Mouse (Mus musculus): ENCODE results near the gene Tmprss15. TPM values are rescaled to one million over a fixed set of nuclear protein-coding genes. Genes with fewer than 3 reads are reported as not detected.

The Tmprss15 gene
- not detected for total RNA-seq (2021)

DNA sequence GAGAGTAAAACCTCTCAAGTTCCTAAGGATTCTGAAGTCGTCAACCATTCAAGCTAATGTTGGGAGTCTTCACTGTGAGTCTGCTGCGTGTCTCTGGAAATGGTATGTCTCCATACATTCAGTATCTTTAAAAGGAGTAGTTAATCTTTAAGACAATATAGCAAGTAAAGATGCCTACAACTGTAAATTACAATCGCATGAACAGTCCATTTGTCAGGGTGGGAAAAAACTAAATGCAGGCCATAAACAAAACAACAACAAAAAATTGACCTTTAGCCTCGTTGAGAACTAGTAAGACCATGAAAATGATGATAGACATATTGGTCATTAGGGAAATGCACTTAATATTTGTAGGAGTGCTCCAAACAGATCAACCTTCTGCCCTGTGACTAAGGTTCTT lies at the start of gene Tmprss15:
Tmprss15 (minus strand) TSS at position 101 of the 400 bp plus-strand sequence.
- intact Hi-C loops (cut with DNase I) = no loop called here
- no peak for DNase-seq (ENCODE audit: extremely low spot score in 1 of 2, low spot score in 2 of 2)

DNA sequence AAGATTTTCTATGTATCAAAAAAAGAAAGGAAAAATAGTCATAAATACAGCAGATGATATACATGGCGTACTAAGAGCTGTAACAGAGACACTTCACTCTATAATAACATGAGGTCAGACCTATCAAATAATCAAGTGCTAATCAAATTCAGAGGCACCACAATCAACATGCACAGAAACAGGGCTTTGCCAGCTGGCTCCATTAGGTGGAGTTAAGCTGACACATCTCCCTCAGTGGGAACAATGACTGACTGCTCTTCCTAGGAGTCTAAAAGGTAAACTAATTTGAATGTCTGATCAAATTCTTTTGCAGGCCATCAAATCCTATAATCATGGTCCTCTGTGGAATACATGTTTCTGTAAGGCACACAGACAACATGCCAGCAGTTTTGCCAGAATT lies 24.0 kb upstream of the Tmprss15 start:
- intact Hi-C loops (cut with DNase I) = no loop called here
- no peak for DNase-seq (ENCODE audit: extremely low spot score in 1 of 2, low spot score in 2 of 2)

DNA sequence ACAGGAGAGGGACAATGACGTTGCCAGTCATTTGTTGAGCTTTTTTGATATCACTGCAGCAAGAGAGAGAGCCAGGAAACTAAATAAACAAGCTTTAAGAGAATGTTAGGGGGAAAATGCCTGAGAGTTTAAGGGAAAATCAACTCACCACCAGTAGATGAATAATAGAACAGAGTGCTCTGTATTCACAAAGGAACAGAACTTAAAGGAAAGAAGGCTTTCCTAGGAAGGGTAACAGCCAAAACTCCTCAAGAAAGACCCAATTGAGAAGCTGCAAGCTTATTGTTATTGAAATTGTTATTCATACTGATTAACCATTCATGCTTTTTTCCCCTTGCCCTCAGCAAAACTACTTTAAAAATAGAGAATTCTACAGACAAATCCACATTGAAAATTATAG lies 18.6 kb upstream of the Tmprss15 start:
- intact Hi-C loops (cut with DNase I) = no loop called here
- no peak for DNase-seq (ENCODE audit: extremely low spot score in 1 of 2, low spot score in 2 of 2)

DNA sequence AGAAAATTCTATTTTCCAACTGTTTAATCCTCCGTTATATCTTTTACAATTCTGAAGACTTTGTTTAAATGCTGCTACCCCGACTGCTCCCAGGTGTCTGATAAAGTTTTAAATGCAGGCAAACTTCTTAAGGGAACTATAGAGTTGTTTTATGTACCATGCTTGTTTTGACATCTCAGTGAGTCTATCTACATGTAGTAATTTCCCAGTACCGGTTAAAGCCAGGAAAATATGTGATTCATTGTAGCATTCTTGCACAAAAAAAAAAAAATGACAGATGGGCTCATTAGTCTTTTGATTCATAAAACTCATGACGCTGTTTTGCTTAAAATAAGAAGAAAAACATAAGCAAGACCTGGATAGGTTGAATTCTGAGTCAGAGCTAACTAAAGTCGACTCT lies 18.1 kb upstream of the Tmprss15 start:
- DNase-seq (ENCODE audit: extremely low spot score in 1 of 2, low spot score in 2 of 2) = no peak
- intact Hi-C loops (cut with DNase I) = no loop called here

DNA sequence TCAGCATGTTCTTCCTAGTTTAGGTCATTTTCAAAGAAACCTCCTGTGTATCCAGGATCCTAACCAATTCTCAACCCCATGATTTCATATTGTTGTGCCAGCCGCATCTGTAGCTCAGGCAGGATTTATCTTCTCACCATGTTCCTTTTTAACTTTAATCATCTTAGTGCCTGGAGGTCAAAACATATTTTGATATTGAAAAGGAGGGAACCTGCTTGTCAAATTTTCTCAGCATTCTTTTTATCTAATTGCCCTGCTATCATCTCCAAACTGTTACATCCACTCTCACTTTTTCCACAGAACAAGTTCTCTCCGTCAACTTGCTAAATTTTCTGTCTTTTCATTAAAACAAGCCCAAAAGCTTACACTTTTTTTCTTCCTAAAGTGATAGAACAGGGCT lies 9.4 kb upstream of the Tmprss15 start:
- no peak for DNase-seq (ENCODE audit: extremely low spot score in 1 of 2, low spot score in 2 of 2)
- intact Hi-C loops (cut with DNase I) = no loop called here

DNA sequence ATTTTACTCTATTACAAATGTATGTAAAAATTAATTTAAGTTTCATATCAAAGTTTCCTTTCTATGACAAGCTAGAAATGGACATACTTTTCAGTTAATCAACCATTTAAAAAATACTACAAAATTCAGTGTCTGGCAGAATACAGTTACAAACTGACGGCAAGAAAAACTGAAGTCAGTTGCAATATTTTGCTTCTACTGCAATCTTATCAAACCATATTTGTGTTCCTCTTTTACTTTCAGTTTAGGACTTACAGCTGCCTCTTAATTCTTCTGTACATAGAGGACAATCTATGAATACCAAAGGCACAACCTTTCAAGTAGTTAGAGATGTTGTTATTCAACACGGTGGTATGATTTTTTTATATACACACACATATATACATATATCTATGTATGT lies 7.4 kb upstream of the Tmprss15 start:
- intact Hi-C loops (cut with DNase I) = no loop called here
- no peak for DNase-seq (ENCODE audit: extremely low spot score in 1 of 2, low spot score in 2 of 2)

DNA sequence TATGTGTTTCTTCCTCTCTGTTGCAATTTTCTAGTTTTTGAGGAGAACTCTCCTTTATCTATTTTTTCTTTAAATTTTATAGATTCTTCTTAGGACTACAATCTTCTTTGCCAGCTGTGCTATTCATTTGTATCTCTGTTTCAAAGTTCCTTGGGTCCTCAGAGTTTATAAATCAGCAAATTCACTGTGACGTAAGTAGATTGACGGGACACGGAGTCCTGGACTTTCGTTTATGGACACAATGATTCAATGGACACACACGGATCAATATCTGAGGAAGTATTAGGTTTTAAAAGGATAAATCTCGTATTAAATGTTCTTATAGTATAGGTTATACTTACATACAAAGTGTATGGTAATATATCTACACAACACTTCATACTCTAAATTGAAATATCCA lies 4.3 kb downstream of the Tmprss15 start:
- intact Hi-C loops (cut with DNase I) = no loop called here
- no peak for DNase-seq (ENCODE audit: extremely low spot score in 1 of 2, low spot score in 2 of 2)

DNA sequence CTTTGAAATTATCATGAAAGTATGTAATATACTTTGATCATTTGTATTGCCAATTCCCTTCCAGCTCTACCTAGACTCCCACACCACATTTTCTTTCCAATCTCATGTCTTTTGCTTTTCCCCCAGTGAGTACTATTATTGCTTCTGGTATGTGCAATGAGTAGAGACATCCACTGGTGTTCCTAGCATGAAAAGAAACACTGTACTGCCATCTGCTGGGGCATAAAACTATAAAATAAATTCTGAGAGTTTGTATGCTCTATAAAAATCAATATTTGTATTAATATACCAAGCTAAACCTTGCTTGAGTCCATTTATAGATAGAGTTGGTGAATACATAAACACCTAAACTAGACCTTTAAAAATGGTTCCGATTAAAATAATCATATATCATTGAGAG lies 27.0 kb downstream of the Tmprss15 start:
- intact Hi-C loops (cut with DNase I) = no loop called here
- DNase-seq (ENCODE audit: extremely low spot score in 1 of 2, low spot score in 2 of 2) = no peak

DNA sequence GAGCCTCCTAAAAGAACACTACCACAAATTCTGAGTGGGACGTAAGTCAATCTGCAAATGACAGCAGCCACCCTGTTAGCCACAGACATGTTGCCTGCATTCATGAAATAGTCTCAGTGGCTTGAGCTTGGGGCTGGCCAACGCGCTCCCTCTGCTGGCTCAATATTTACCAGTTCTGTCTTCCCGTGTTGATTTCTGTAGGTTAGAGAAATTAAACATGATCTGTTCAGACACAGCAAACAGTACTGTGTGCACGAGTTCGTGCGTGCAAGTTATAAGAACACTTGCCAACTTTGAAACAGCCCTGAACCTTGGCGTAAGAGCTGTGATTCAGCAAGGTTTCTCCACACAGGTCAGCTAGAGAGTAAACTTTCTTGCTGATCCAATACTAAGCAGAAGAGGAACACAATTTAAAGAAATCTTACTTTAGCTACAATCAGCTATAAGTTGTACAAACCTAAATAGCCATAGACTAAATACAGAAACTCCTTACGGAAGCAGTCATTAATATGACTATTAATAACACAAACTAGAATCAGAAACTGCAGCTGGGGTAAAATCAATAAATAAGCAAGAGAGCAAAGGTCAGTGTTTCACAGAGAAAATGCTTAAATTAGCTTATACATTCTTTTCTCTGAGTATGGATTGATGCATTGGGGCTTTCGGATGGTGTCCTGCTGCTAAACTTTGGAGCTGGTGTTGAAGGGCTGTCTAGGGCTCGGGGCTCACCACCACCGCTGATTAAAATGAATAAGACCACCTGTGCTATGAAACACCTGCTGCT lies 31.9 kb downstream of the Tmprss15 start:
- DNase-seq (ENCODE audit: extremely low spot score in 1 of 2, low spot score in 2 of 2) = peak; percentile 12 to 25
- intact Hi-C loops (cut with DNase I) = loop anchor here (2.0 kb wide), 1 partner anchor 90 kb away; no protein-coding TSS in a partner anchor

DNA sequence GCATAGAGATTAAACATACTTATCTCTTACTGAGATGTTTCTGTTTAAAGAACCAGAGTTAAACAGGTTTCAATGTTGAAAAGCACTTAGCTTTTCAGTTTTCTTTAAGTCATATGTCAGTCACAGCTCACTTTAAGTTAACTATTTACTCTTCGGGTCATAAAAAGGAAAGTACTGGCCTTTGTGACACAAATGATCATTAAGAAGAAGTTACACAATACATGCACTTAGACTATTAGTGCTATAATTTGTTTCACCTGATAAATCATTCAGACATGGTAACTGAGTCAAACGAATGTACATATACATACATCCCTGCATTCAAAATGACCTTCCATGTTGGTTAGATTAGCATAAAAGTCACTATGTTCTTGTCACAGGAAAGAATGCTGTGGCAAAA lies 58.3 kb downstream of the Tmprss15 start:
- DNase-seq (ENCODE audit: extremely low spot score in 1 of 2, low spot score in 2 of 2) = no peak
- intact Hi-C loops (cut with DNase I) = no loop called here

DNA sequence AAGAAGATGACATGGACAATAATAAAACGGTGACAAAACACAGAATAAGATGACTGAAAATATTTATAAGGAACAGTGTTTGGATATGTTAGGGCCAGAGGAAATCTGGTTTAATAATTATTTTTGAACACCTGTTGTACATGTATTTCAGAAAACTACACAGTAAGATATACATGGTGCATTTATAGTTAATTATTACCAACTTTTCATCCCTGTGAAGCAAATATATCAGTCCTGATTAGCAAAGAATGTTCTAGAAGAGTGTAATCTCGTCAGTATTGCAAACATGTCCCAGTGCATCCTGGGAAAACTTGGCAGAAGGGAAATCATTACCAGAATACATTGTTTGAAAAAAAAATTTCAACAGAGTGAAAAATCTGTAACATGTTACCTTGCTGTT lies 88.1 kb downstream of the Tmprss15 start:
- no peak for DNase-seq (ENCODE audit: extremely low spot score in 1 of 2, low spot score in 2 of 2)
- intact Hi-C loops (cut with DNase I) = no loop called here

DNA sequence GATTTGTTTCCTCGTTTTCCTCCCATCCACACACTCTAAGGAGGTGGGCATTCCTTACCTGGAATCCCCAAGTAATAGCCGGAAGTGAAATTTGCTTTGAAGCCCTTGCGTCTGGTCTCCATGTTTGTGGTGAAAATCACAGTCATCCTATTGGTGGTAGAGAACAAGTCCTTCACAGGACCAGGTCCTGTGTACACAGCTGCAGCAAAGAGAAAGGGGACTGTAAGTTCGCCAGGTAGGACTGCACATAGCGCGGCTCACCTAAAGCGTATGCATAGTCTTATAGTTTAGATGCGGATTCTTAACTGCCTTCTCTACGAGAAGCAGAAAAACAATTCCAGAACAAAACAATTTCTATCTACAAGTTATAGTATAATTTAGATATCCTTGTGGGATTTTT lies 89.2 kb downstream of the Tmprss15 start:
- no peak for DNase-seq (ENCODE audit: extremely low spot score in 1 of 2, low spot score in 2 of 2)
- intact Hi-C loops (cut with DNase I) = no loop called here

DNA sequence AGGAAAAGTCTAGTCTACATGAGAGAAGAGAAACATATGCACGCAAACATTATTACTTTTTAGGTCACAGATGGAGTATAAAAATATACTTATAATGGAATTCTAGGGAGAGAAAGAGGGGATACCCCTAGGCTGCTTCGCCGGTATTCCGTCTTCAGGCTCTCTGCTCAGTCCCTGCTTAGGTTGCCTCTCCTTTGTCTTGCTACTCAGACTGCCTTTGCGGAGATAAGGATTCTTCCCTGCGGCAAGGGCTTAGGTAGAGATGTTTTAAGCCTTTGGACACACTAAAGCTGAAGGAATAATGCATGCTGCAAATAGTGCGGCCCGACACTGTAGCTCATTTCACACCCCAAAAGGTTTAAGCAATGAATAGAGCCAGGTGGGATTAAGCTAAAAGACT lies 114.5 kb downstream of the Tmprss15 start:
- intact Hi-C loops (cut with DNase I) = no loop called here
- no peak for DNase-seq (ENCODE audit: extremely low spot score in 1 of 2, low spot score in 2 of 2)

DNA sequence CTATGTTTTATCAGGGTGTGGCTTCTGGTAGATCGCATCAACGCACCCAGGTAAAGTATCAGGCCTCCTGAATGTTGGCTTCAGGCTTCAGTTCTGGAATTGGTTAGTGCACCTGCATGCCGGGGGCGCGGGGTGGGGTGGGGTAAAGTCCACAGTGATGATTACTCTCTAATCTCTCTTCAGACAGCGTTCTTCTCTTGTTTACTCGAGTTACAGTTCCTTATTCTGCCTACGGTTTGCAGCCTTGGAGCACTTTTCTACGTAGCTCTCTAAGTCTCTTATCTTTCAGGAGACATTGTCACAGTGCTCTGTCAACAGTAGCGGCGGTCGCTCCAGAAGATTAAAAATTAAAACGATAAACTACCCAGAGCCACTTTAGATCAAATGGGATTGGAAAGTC lies 116.8 kb downstream of the Tmprss15 start:
- intact Hi-C loops (cut with DNase I) = no loop called here

DNA sequence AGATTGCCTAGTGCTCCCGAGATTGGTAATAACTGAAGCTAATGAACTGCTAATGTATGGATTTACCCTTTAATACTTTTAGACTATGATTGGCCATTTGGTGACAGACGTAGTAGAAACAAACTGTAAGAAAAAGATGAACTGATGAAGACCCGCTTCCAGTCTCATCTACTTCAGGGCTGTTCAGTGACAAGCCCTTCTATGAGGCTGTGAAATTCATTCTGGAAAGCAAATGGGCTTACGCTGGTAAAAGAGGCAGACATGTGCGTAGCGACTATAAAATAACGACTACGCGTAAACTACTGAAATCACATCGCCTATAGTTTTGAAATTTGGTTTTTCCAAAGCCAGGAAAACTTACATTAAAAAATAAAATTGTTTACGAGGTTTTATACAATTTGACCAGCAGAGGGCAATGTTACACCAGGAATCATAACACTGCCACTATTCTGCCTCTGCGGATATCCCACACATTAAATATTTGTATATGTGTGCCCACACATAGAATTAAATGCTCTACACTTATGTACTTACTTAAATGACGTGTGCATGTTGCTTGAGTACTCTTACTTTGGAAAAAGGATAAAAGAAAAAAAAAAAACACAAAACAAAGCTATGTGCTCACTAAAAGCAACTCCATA lies 121.7 kb downstream of the Tmprss15 start:
- intact Hi-C loops (cut with DNase I) = loop anchor here (2.0 kb wide), 1 partner anchor 90 kb away; no protein-coding TSS in a partner anchor
- DNase-seq (ENCODE audit: extremely low spot score in 1 of 2, low spot score in 2 of 2) = peak in 1 of 2 experiments; percentile 13

More for the DNA sequence above, 116.8 kb downstream of the Tmprss15 start:
- no peak for DNase-seq (ENCODE audit: extremely low spot score in 1 of 2, low spot score in 2 of 2)

DNA sequence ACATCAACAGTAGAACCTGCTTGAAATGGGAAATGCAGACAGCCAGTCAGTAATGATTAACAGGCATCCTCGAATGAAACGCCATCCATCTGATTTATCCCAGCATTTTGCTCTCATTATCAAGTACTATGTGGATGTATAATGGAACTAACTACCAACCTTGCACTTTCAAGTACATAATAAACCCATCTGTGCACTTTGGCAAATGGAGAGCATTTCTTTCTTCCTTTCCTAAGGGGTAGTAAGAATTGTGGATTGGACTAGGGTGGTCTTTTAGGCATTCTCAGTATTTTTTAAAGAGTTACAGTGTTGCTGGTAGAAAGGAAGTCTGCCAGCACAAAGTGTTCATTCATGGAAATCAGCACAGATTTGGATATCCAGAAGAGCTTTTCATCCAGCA lies 133.5 kb downstream of the Tmprss15 start:
- no peak for DNase-seq (ENCODE audit: extremely low spot score in 1 of 2, low spot score in 2 of 2)
- intact Hi-C loops (cut with DNase I) = no loop called here

DNA sequence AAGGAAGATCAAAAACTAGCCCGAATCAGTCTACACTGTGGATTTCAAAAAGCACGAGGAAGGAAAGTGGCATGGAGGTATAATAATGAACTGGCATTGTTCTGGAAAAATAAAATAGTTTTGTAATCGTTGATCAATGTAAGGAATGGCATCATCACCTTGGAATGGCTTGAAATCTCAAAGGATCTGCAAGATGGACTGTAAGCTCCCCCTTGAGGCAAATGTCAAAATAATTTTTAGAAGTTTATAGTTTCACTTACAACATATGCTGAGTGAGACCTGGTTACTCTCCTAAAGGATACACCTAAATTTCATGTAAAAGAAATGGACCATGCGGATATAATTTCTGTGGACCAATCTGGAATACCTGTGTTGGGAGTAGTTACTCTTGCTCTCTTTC lies 140.5 kb downstream of the Tmprss15 start:
- intact Hi-C loops (cut with DNase I) = loop anchor here (2.0 kb wide), 2 partner anchors 314 to 498 kb away; no protein-coding TSS in a partner anchor
- no peak for DNase-seq (ENCODE audit: extremely low spot score in 1 of 2, low spot score in 2 of 2)

DNA sequence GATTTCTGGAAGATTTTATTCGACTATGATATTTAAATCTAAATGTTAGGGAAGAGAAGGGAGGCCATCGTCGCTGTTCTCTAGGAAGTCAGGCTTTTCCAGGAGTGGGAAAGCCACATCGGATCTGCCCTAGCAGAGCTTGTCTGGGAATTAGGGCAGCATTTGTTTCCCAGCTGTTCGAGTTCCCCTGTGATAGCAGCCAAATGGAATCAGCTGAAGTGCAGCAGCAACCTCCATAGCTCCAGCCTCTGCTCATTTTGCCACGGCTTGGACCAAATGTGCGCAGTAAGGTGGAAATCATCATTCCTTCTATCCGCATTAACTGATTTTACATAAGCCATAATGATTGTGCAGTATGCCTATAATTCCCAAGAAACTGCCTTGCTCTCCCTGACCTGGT lies 153.1 kb downstream of the Tmprss15 start:
- intact Hi-C loops (cut with DNase I) = no loop called here
- DNase-seq (ENCODE audit: extremely low spot score in 1 of 2, low spot score in 2 of 2) = no peak

DNA sequence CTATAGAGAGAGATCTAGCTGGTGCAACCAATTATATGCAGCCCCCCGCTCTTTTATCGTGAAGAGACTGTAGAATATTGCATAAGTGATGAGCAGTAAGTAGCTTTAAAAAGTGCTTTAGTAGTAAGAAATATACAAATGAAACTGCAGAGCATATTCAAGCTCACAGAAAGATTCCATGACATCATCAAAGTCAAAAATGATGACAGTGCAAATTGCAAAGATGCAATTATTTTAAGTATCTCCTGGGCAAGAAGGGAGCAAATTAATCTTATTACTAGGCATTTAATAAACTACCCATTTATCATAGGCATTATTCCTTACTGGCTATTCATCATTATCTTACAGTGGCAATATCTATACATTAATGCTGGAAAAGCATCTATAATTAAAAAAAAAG lies 156.6 kb downstream of the Tmprss15 start:
- no peak for DNase-seq (ENCODE audit: extremely low spot score in 1 of 2, low spot score in 2 of 2)
- intact Hi-C loops (cut with DNase I) = no loop called here

DNA sequence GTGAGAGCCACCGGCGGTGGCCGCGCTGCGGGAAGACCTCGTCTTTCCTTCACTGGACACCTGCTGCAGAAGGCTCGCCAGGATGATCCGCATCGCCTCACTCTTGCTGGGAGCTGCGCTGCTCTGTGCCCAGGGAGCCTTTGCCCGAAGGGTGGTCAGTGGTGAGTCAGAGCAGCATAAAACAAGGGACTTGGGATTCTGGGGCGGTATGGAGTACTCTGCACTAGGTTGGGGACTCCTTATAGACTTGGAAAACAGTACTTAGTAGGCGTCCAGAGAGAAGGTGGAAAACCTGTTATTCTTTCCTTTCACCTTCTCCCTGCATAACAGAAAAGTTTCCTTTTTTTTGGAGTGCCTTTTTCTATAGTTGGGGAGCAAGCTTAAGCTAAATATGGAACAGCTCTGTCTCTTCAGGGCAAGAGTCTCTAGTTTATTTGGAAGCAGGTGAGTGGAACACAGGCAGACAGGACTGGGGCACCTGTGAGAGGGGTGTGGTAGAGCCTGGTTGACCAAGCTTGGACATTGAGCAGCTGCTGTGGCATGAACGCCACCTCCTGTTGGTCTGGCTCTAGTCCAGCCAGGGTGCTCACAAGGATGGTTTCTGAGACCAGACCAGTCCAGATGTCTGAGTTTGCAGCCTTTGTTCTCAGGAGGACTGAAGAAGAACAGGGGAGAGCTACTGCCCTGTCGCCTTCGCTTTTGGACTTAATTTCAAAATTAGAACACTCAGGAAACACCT lies 159.4 kb downstream of the Tmprss15 start:
- intact Hi-C loops (cut with DNase I) = no loop called here
- DNase-seq (ENCODE audit: extremely low spot score in 1 of 2, low spot score in 2 of 2) = no peak
